23 mouse cellular contexts compared by ENCODE assay signal in genomic region chr6:129396997-129397396, GRCm38 (mm10). TPM values are rescaled to one million over a fixed set of nuclear protein-coding genes. Genes with fewer than 3 reads are reported as not detected.
A peak's percentile ranks its signal among the peaks of the same experiment; 100 is the strongest.
DNase-seq lines count a peak whose midpoint lies in the region; ATAC-seq and TF ChIP-seq lines count a peak whose summit lies in the region.
"Had no signal": no experiment of that assay in that cellular context is flagged by ENCODE, and none has a peak within 500 bp of the region (broad histone marks: within the 10 kb centered on the region; RNA-seq: fewer than 3 reads in every experiment).

Gene Clec1b (plus strand): TSS chr6:129397297.

- H3K4me2 ChIP-seq in kidney, embryonic 16.5 days (replicated peaks; ENCODE audit: low read depth, low read length): no peak within 1 kb of the TSS
- H3K4me2 ChIP-seq in liver, embryonic 14.5 days (ENCODE audit: low read depth): no peak within 1 kb of the TSS
- H3K4me2 ChIP-seq: embryonic facial prominence, embryonic 15.5 days; heart, embryonic 13.5 days; limb, embryonic 13.5 days; neural tube, embryonic 12.5 days had no signal

- no peak for TF ChIP-seq EP300 in liver, embryonic 14.5 days (IDR thresholded peaks at IDR 0.05; ENCODE audit: low read depth)

- no peak for TF ChIP-seq CTCF in spleen, adult 2 months (IDR thresholded peaks at IDR 0.05; ENCODE audit: extremely low read depth, insufficient read depth, insufficient read length, insufficient replicate concordance)
- no peak for TF ChIP-seq CTCF in liver, embryonic 14.5 days (IDR thresholded peaks at IDR 0.05; ENCODE audit: low read depth)

- TF ChIP-seq POLR2A in spleen, adult 2 months (IDR thresholded peaks at IDR 0.05; ENCODE audit: low read depth, low read length): no peak

- no peak for ATAC-seq in kidney, embryonic 16.5 days (ENCODE audit: low FRiP score, low TSS enrichment)
- ATAC-seq in liver, embryonic 14.5 days (ENCODE audit: insufficient read depth): no peak
- ATAC-seq in megakaryocyte-erythroid progenitor cell, adult 5-6 weeks (replicated peaks; ENCODE audit: low FRiP score, low TSS enrichment, poor library complexity, severe bottlenecking): no peak
- ATAC-seq: Patski had no signal

- H3K27me3 ChIP-seq in kidney, embryonic 16.5 days (ENCODE audit: insufficient read depth, low read length): no peaks in the 10 kb centered on the region
- H3K27me3 ChIP-seq in spleen, adult 2 months (ENCODE audit: control insufficient read depth, insufficient read depth, low read length): no peaks in the 10 kb centered on the region
- H3K27me3 ChIP-seq in liver, embryonic 14.5 days (ENCODE audit: control insufficient read depth, insufficient read depth, low read length): no peaks in the 10 kb centered on the region
- H3K27me3 ChIP-seq: embryonic facial prominence, embryonic 15.5 days; heart, embryonic 13.5 days; limb, embryonic 13.5 days; neural tube, embryonic 12.5 days had no signal

- H3K27ac ChIP-seq in kidney, embryonic 16.5 days (ENCODE audit: low read length): 0 out of 2 replicates have a peak within 1 kb of the TSS, but pooled peaks have one; percentile 56
- H3K27ac ChIP-seq in spleen, adult 2 months (ENCODE audit: insufficient read depth, low read length): peak within 1 kb of the TSS; percentile 46; the same call in 1 of the 2 replicates
- no peak within 1 kb of the TSS for H3K27ac ChIP-seq in liver, embryonic 14.5 days
- H3K27ac ChIP-seq: embryonic facial prominence, embryonic 15.5 days; heart, embryonic 13.5 days; limb, embryonic 13.5 days; macrophage; neural tube, embryonic 12.5 days had no signal

- H3K9me3 ChIP-seq in kidney, embryonic 16.5 days (ENCODE audit: low read length): no peaks in the 10 kb centered on the region
- H3K9me3 ChIP-seq in liver, embryonic 14.5 days (ENCODE audit: control insufficient read depth, low read length): no peaks in the 10 kb centered on the region
- H3K9me3 ChIP-seq: embryonic facial prominence, embryonic 15.5 days; heart, embryonic 13.5 days; limb, embryonic 13.5 days; neural tube, embryonic 12.5 days had no signal

- H3K9ac ChIP-seq in kidney, embryonic 16.5 days (replicated peaks; ENCODE audit: low read length): no peak within 1 kb of the TSS
- H3K9ac ChIP-seq in liver, embryonic 14.5 days (replicated peaks): no peak within 1 kb of the TSS
- H3K9ac ChIP-seq: embryonic facial prominence, embryonic 15.5 days; heart, embryonic 13.5 days; limb, embryonic 13.5 days; neural tube, embryonic 12.5 days had no signal

- DNase-seq in kidney, postnatal 4 days: no peak
- DNase-seq in spleen, adult 2 months (ENCODE audit: low read depth in 1 of 2, low spot score in 2 of 2): no peak
- no peak for DNase-seq in spleen, postnatal 10 days (ENCODE audit: low spot score in 2 of 2)
- no peak for DNase-seq in liver, embryonic 14.5 days (ENCODE audit: low read depth in 3 of 3, low spot score in 3 of 3)
- DNase-seq in cerebellum, postnatal 4 days (ENCODE audit: low spot score in 2 of 2): no peak
- DNase-seq: adrenal gland, postnatal 10 days; cerebellum, adult 11 months; cerebellum, postnatal 10 days; heart, postnatal 4 days; kidney, adult 8-10 months; right cerebral cortex, adult 18-20 months; thymus, postnatal 25 days had no signal

- WGBS in kidney, embryonic 16.5 days: 72% methylated on average over 8 of the region's 8 CpGs
- WGBS in spleen, adult 2 months: 74% methylated on average over 8 of the region's 8 CpGs
- 37% methylated on average over 8 of the region's 8 CpGs for WGBS in liver, embryonic 14.5 days (ENCODE audit: insufficient replicate concordance)

- H3K4me3 ChIP-seq in kidney, embryonic 16.5 days (ENCODE audit: low read length): no peak within 1 kb of the TSS
- H3K4me3 ChIP-seq in spleen, adult 2 months (ENCODE audit: extremely low read depth, insufficient read depth, insufficient read length): no peak within 1 kb of the TSS
- no peak within 1 kb of the TSS for H3K4me3 ChIP-seq in liver, embryonic 14.5 days (ENCODE audit: insufficient read depth in 1 of 2, low read depth in 2 of 2, low read length in 2 of 2)
- H3K4me3 ChIP-seq: embryonic facial prominence, embryonic 15.5 days; heart, embryonic 13.5 days; limb, embryonic 13.5 days; neural tube, embryonic 12.5 days had no signal

- H3K36me3 ChIP-seq in kidney, embryonic 16.5 days (ENCODE audit: insufficient read depth, low read length): no peaks in the 10 kb centered on the region
- no peaks in the 10 kb centered on the region for H3K36me3 ChIP-seq in spleen, adult 2 months (ENCODE audit: control insufficient read depth, insufficient read depth, low read length)
- no peaks in the 10 kb centered on the region for H3K36me3 ChIP-seq in liver, embryonic 14.5 days (replicated peaks; ENCODE audit: control insufficient read depth, insufficient read depth, low read depth)
- H3K36me3 ChIP-seq: embryonic facial prominence, embryonic 15.5 days; heart, embryonic 13.5 days; limb, embryonic 13.5 days; neural tube, embryonic 12.5 days had no signal

- H3K4me1 ChIP-seq in kidney, embryonic 16.5 days (ENCODE audit: insufficient read depth, low read length): 0 out of 2 replicates have a peak, but pooled peaks cover 6% of the 10 kb centered on the region
- H3K4me1 ChIP-seq in spleen, adult 2 months (ENCODE audit: control insufficient read depth, insufficient read depth, insufficient read length): no peaks in the 10 kb centered on the region
- no peaks in the 10 kb centered on the region for H3K4me1 ChIP-seq in liver, embryonic 14.5 days (replicated peaks; ENCODE audit: control insufficient read depth in 2 of 2, insufficient read depth in 2 of 2, low read length in 1 of 2)
- H3K4me1 ChIP-seq: embryonic facial prominence, embryonic 15.5 days; limb, embryonic 13.5 days; neural tube, embryonic 12.5 days had no signal

RNA-seq across cellular contexts. Expression of gene Clec1b, which starts in this region (rescaled TPM):
- polyA plus RNA-seq in kidney, embryonic 16.5 days (2015; fragmentation: Nextera tagmentation; extraction: Ambion mirVana): 1.8 and 1.9 TPM in 2 replicates
- 5.5 and 9.6 TPM in 2 replicates for polyA plus RNA-seq in spleen, adult 2 months (2012; rRNA removed)
- 6.8 and 12.5 TPM in 2 replicates for polyA plus RNA-seq in liver, embryonic 14.5 days (2012; rRNA removed)
- 23.3 and 29.5 TPM in 2 replicates for polyA plus RNA-seq in liver, embryonic 14.5 days (2014; fragmentation: Nextera tagmentation; extraction: Ambion mirVana)
- total RNA-seq in megakaryocyte-erythroid progenitor cell, adult 5-6 weeks (2014; fragmentation: Nextera tagmentation): 0.47 TPM in 1 of 2 replicates, not detected in the other
- 2.8 TPM in 1 of 2 replicates, not detected in the other for total RNA-seq in megakaryocyte-erythroid progenitor cell, adult 5-6 weeks (2017)
- total RNA-seq: gastrocnemius, adult 8-10 months; midbrain, postnatal 0 days had no signal
- polyA plus RNA-seq: Patski; testis, adult 2 months had no signal
